Mouse (Mus musculus) forebrain, embryonic 12.5 days (tissue): ENCODE results near the gene Stk39. TPM values are rescaled to one million over a fixed set of nuclear protein-coding genes. Genes with fewer than 3 reads are reported as not detected.

Experiments used
- ATAC-seq: fragments of 200-750 bp; cut with Nextera tagmentation; 2 replicates; pipeline ENCODE4 v1.8.0; 2017; ENCODE audit warnings: moderate TSS enrichment; ENCODE audit not compliant: low FRiP score
- H3K27ac ChIP-seq: fragments of 300-500 bp; sonication (generic); 2 replicates; pipeline ENCODE4 v1.5.1; 2016; ENCODE audit warnings: mild to moderate bottlenecking
- H3K27me3 ChIP-seq: fragments of 300-500 bp; sonication (generic); 2 replicates; pipeline ENCODE4 v1.6.1; 2016; ENCODE audit warnings: mild to moderate bottlenecking
- H3K36me3 ChIP-seq: fragments of 300-500 bp; sonication (generic); replicated peaks from 2 replicates; pipeline ENCODE4 v1.6.1; 2016; ENCODE audit warnings: mild to moderate bottlenecking
- H3K4me1 ChIP-seq: fragments of 300-500 bp; sonication (generic); 2 replicates; pipeline ENCODE4 v1.6.1; 2016
- H3K4me2 ChIP-seq: fragments of 300-500 bp; sonication (generic); 2 replicates; pipeline ENCODE4 v1.6.1; 2016; ENCODE audit warnings: mild to moderate bottlenecking, moderate library complexity
- H3K4me3 ChIP-seq: fragments of 300-500 bp; sonication (generic); replicated peaks from 2 replicates; pipeline ENCODE4 v1.5.1; 2016; ENCODE audit warnings: mild to moderate bottlenecking
- H3K9ac ChIP-seq: fragments of 300-500 bp; sonication (generic); 2 replicates; pipeline ENCODE4 v1.6.1; 2016; ENCODE audit warnings: mild to moderate bottlenecking
- H3K9me3 ChIP-seq: fragments of 300-500 bp; sonication (generic); 2 replicates; pipeline ENCODE4 v1.6.1; 2016
- WGBS: fragments of 180-500 bp; shearing (Covaris S2); methylation state at CpG from one replicate; pipeline ENCODE4 v1.1.7; 2016; 5-methylcytosine and 5-hydroxymethylcytosine counted together
- polyA plus RNA-seq: library from polyadenylated mRNA; unstranded; fragments of >200 nt; fragmentation: Nextera tagmentation; extraction: Ambion mirVana; gene quantifications from 2 replicates; pipeline ENCODE4 v1.2.1, GENCODE M21; 2016

Stk39 gene
- polyA plus RNA-seq, 1 experiment from 2014 or later: 43.6 TPM

GRCm38 (mm10) chr2:68452379-68452778, 19.7 kb downstream of the Stk39 start:
- no peak overlapping the region for H3K27ac ChIP-seq
- no peak for ATAC-seq
- H3K9me3 ChIP-seq: no peaks in the 10 kb centered on the region
- H3K9ac ChIP-seq: no peak overlapping the region
- H3K4me3 ChIP-seq: no peak overlapping the region
- H3K4me2 ChIP-seq: no peak overlapping the region
- 89% methylated on average over 4 of the region's 4 CpGs for WGBS
- no peaks in the 10 kb centered on the region; the same call in 1 of the 2 replicates for H3K36me3 ChIP-seq
- H3K4me1 ChIP-seq: 0 out of 2 replicates have a peak, but pooled peaks cover 7% of the 10 kb centered on the region
- H3K27me3 ChIP-seq: no peaks in the 10 kb centered on the region

GRCm38 (mm10) chr2:68448035-68448434, 24.0 kb downstream of the Stk39 start:
- no peak for ATAC-seq
- 95% methylated on average over 10 of the region's 10 CpGs for WGBS
- Histone ChIP-seq H3K27ac (no peak overlapping the region), H3K36me3 (no peaks in the 10 kb centered on the region; the same call in 1 of the 2 replicates), H3K4me1 (peaks cover 10% of the 10 kb centered on the region), H3K9me3 (no peaks in the 10 kb centered on the region), H3K4me3 (no peak overlapping the region), H3K4me2 (no peak overlapping the region), H3K27me3 (no peaks in the 10 kb centered on the region), H3K9ac (no peak overlapping the region)

- WGBS: 66% methylated on average over 6 of the region's 6 CpGs
- no peak for ATAC-seq
- Histone ChIP-seq H3K9ac (no peak overlapping the region), H3K4me2 (no peak overlapping the region), H3K4me1 (peaks cover 26% of the 10 kb centered on the region), H3K36me3 (no peaks in the 10 kb centered on the region; the same call in 1 of the 2 replicates), H3K4me3 (no peak overlapping the region), H3K27ac (no peak overlapping the region), H3K27me3 (no peaks in the 10 kb centered on the region), H3K9me3 (no peaks in the 10 kb centered on the region)
These were observed 28.9 kb downstream of the Stk39 start for GRCm38 (mm10) chr2:68443141-68443540.

- Histone ChIP-seq H3K27ac (no peak overlapping the region), H3K36me3 (no peaks in the 10 kb centered on the region; the same call in 1 of the 2 replicates), H3K27me3 (no peaks in the 10 kb centered on the region), H3K4me3 (no peak overlapping the region), H3K4me2 (no peak overlapping the region), H3K9me3 (no peaks in the 10 kb centered on the region), H3K4me1 (peaks cover 29% of the 10 kb centered on the region), H3K9ac (no peak overlapping the region)
- ATAC-seq: no peak
- 53% methylated on average over 5 of the region's 5 CpGs for WGBS
These were observed 29.9 kb downstream of the Stk39 start for GRCm38 (mm10) chr2:68442113-68442717.

GRCm38 (mm10) chr2:68439614-68440013, 32.5 kb downstream of the Stk39 start:
- Histone ChIP-seq H3K27ac (no peak overlapping the region), H3K4me1 (peaks cover 49% of the 10 kb centered on the region), H3K9ac (no peak overlapping the region), H3K27me3 (no peaks in the 10 kb centered on the region), H3K4me3 (no peak overlapping the region), H3K36me3 (no peaks in the 10 kb centered on the region), H3K4me2 (no peak overlapping the region), H3K9me3 (no peaks in the 10 kb centered on the region)
- no peak for ATAC-seq
- 94% methylated on average over 9 of the region's 9 CpGs for WGBS

- no peak overlapping the region for H3K4me3 ChIP-seq
- no peaks in the 10 kb centered on the region for H3K27me3 ChIP-seq
- no peak for ATAC-seq
- H3K9me3 ChIP-seq: no peaks in the 10 kb centered on the region
- 81% methylated on average over 5 of the region's 5 CpGs for WGBS
- H3K36me3 ChIP-seq: no peaks in the 10 kb centered on the region
- H3K9ac ChIP-seq: no peak overlapping the region
- peaks cover 55% of the 10 kb centered on the region for H3K4me1 ChIP-seq
- H3K4me2 ChIP-seq: no peak overlapping the region
- no peak overlapping the region for H3K27ac ChIP-seq
These were observed 34.1 kb downstream of the Stk39 start for GRCm38 (mm10) chr2:68437920-68438319.

- peaks cover 49% of the 10 kb centered on the region for H3K4me1 ChIP-seq
- no peak overlapping the region for H3K4me3 ChIP-seq
- 86% methylated on average over 7 of the region's 7 CpGs for WGBS
- no peak overlapping the region for H3K9ac ChIP-seq
- no peak overlapping the region for H3K27ac ChIP-seq
- H3K36me3 ChIP-seq: no peaks in the 10 kb centered on the region
- H3K9me3 ChIP-seq: no peaks in the 10 kb centered on the region
- H3K27me3 ChIP-seq: no peaks in the 10 kb centered on the region
- ATAC-seq: no peak
- H3K4me2 ChIP-seq: no peak overlapping the region
These were observed 34.9 kb downstream of the Stk39 start for GRCm38 (mm10) chr2:68437216-68437615.

GRCm38 (mm10) chr2:68436305-68436704, 35.8 kb downstream of the Stk39 start:
- WGBS: 54% methylated on average over 10 of the region's 10 CpGs
- Histone ChIP-seq H3K36me3 (no peaks in the 10 kb centered on the region), H3K4me2 (peak overlapping the region; percentile 8; the same call in 1 of the 2 replicates), H3K27ac (no peak overlapping the region), H3K9ac (no peak overlapping the region), H3K27me3 (no peaks in the 10 kb centered on the region), H3K4me3 (no peak overlapping the region), H3K4me1 (peaks cover 40% of the 10 kb centered on the region), H3K9me3 (no peaks in the 10 kb centered on the region)
- ATAC-seq: no peak

- Histone ChIP-seq H3K36me3 (no peaks in the 10 kb centered on the region), H3K4me1 (peaks cover 37% of the 10 kb centered on the region), H3K9me3 (no peaks in the 10 kb centered on the region), H3K9ac (no peak overlapping the region), H3K27ac (no peak overlapping the region), H3K4me2 (peak overlapping the region; percentile 8; the same call in 1 of the 2 replicates), H3K27me3 (no peaks in the 10 kb centered on the region), H3K4me3 (no peak overlapping the region)
- peak; percentile 59; the same call in 1 of the 2 replicates for ATAC-seq
- 22% methylated on average over 15 of the region's 15 CpGs for WGBS
These were observed 36.4 kb downstream of the Stk39 start for GRCm38 (mm10) chr2:68435494-68436255.

GRCm38 (mm10) chr2:68434997-68435396, 37.1 kb downstream of the Stk39 start:
- 13% methylated on average over 4 of the region's 4 CpGs for WGBS
- H3K4me3 ChIP-seq: no peak overlapping the region
- H3K27me3 ChIP-seq: no peaks in the 10 kb centered on the region
- H3K4me1 ChIP-seq: peaks cover 37% of the 10 kb centered on the region
- no peak overlapping the region for H3K27ac ChIP-seq
- no peak; the same call in 1 of the 2 replicates for ATAC-seq
- no peak overlapping the region for H3K4me2 ChIP-seq
- no peaks in the 10 kb centered on the region for H3K36me3 ChIP-seq
- no peak overlapping the region for H3K9ac ChIP-seq
- H3K9me3 ChIP-seq: no peaks in the 10 kb centered on the region

GRCm38 (mm10) chr2:68434576-68434975, 37.5 kb downstream of the Stk39 start:
- Histone ChIP-seq H3K9ac (no peak overlapping the region), H3K9me3 (no peaks in the 10 kb centered on the region), H3K4me2 (no peak overlapping the region), H3K27ac (no peak overlapping the region), H3K36me3 (no peaks in the 10 kb centered on the region), H3K27me3 (no peaks in the 10 kb centered on the region), H3K4me1 (peaks cover 37% of the 10 kb centered on the region), H3K4me3 (no peak overlapping the region)
- WGBS: 23% methylated on average over 5 of the region's 5 CpGs
- no peak for ATAC-seq

- Histone ChIP-seq H3K27me3 (no peaks in the 10 kb centered on the region), H3K4me3 (no peak overlapping the region), H3K9me3 (no peaks in the 10 kb centered on the region), H3K36me3 (no peaks in the 10 kb centered on the region), H3K4me1 (peaks cover 37% of the 10 kb centered on the region), H3K27ac (no peak overlapping the region), H3K9ac (no peak overlapping the region), H3K4me2 (no peak overlapping the region)
- no peak for ATAC-seq
- 80% methylated on average over 9 of the region's 9 CpGs for WGBS
These were observed 38.2 kb downstream of the Stk39 start for GRCm38 (mm10) chr2:68433736-68434312.
